Mouse (Mus musculus): ENCODE measurements at regions not wholly inside any gene's neighbourhood (a gene's known extent, or its start where the extent isn't known, plus 50 kb on each side); places are given as distances from the start of the nearest gene placed in this dataset.

GRCm38 (mm10) chr15:36378640-36379039, 628.9 kb downstream of the Zfp706 start:
- DNase-seq: no peak

DNA sequence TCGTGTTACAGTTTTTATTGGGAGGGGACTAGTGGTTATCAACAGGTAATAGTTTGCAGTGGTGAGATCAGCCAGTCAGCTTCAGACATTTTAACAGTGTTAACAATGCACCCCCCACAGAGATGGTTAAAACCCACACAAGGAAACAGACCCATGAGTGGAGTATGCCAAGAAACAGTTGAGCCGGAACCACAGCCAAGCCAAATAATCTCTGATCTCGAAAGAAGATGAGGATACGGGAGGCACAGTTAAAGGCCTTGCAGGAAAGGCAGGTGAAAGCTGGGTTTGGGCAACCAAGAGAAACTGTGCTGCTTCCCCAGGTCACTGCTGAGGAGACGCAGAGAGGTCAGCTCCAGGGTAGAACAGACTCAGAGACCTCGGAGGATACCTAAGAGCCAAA, 631.0 kb downstream of the Zfp706 start:
- DNase-seq: peak; percentile 12

DNA sequence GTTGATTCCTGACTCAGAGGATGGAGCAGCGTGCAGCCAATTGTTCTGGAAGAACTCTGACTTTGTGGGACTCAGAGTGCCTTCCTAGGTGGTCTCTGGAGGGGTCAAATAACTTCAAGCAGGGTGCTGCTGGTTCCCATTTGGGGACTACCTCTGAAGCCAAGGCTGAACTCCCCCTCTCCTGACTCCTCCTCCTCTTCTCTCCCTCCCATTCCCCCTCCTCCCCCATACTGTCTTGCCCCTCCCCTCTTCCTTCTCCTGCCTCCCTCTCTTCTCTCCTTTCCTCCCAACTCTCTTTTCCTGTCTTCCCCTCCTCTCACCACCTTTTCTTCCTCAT, 632.1 kb downstream of the Zfp706 start:
- no peak for DNase-seq

GRCm38 (mm10) chr15:36374732-36375548, 632.6 kb downstream of the Zfp706 start:
- DNase-seq: peak; percentile 76

DNA sequence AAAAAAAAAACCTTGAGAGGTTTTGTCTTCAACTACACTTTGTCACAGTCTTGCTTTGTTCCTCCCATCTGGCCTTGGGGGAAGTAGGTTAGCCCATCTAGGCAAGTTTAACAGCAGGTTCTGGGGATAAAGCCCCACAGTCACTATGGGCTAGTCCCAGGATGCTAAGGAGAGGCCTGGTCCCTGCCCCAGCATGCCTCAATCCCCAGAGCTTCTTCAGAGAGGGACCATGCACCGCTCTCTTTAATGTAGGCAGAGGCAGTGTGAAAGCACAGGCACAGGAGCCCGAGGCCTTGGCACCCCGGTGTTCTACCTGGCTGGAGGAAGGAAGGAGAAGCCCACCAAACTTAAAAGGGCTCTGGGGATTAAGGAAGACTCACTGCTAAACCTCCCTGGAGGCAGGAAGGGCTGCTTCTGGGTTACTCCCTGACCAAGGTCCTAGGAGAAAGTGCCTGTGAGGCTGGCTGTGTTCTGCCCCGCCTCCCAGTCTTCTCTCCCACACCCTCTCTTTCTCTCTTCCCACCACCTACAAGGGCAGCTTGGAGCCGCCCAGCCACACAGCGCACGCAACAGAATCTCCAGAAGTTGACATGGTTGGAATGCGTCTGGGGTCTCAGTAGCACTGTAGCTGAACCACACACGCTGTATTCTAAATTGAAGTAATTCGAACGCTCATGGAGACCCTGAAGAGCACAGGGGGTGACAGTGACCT, 633.5 kb downstream of the Zfp706 start:
- DNase-seq: peak; percentile 8

DNA sequence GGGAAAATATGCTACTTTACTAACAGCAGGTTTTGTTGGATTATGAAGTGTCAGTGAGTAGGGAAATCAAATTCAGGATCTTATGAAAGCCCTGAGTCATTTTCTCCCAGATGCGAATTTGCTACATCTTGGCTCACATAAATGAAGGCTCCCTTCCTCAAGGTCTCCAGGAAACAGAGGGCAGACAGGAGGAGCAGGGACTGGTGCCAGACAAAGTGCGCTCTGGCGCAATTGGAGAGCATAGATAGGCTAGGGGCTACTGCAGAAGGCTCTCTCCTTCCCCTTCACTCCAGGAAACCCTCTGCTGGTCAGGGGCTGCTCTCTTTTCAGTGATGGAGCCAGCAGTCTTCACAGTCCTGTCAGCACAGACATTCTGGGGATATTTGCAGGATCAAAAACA, 634.1 kb downstream of the Zfp706 start:
- no peak for DNase-seq

GRCm38 (mm10) chr15:36371382-36371781, 636.2 kb downstream of the Zfp706 start:
- no peak for DNase-seq

GRCm38 (mm10) chr15:36370906-36371305, 636.7 kb downstream of the Zfp706 start:
- DNase-seq: no peak

DNA sequence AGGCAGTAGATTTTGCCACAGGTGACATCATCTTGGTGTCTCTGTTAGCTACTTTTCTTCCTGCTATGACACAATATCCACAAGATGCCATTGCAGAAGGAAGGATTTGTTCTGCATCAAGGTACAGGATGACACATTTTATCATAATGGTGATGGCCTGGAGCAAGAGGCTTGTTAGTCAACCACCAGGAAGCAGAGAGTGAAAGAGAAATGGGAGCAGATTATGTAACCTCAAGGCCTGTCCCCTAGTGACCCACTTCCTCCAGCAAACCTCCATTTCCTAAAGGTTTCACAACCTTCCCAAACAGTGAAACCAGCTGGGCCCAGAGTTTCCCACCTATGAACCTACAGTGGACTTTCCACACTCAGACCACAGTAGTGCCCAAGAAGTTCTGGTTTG, 640.3 kb downstream of the Zfp706 start:
- DNase-seq: no peak

GRCm38 (mm10) chr15:36364757-36365156, 642.8 kb downstream of the Zfp706 start:
- no peak for DNase-seq

DNA sequence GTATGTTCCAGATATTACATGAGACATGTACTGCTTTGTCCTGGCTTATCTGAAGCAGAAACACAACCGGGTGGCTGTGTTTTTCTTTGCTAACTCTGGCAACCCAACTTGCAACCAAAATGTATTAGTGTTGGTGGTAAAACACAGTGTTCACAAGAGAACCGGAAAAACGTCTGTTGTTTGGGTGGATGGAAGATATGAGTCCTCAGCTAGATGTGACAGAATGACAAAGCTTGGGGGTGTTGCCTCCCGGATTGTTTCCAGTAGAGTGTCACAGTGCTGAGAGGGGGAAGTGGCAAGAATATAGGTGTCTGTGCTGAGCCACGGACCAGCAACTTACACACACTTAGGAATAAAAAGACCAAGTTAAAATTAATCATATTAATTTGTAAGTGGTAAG, 643.5 kb downstream of the Zfp706 start:
- DNase-seq: no peak

DNA sequence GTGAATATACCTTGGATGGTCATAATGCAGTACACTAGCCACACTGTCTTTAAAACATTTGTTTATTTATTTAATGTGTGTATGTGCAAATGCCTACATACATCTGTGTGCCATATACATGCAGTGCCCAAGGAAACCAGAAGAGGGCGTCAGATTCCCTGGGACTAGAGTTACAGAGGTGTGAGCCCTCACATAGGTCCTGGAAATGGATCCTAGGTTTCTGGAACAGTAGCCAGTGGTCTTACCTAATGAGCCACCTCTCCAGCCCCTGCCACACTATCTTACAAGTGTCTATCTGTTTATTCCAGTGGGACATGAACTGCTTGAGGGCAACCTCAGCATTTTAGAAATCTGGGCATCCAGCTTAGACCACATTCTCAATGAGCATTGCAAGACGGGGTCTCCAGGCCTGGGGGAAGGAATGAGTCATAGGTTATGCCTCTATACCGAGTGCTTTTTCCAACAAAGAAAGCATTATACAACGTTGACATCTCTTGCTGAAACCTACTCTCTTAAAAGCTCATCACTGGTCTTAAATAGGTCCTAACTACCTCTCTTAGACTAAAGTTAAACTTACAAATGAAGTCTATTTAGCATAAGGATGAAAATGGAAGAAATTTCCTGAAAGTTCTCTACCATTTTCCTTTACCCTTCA, 644.5 kb downstream of the Zfp706 start:
- DNase-seq: no peak

GRCm38 (mm10) chr15:36361522-36362148, 645.9 kb downstream of the Zfp706 start:
- no peak for DNase-seq

- no peak for DNase-seq
Measured at GRCm38 (mm10) chr15:36360694-36361521, 646.7 kb downstream of the Zfp706 start.

DNA sequence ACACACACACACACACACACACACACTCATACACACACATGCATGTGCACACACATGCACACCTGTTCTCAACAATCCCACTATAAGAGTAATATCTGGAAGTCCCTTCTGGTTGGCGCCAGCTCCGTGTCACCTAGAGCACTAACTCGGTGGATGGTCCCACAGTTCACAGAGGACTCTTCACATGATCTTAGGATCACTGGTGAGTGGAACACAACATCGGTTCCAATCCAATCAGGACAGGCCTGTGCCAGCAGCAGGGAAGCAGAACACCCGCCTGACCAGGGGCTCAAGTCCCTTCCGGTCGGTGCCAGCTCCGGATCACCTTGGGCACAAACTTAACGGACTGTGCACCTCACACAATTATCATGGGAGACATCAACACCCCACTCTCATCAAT, 651.7 kb downstream of the Zfp706 start:
- no peak for DNase-seq

- DNase-seq: no peak
Measured at GRCm38 (mm10) chr15:36354545-36354944, 653.0 kb downstream of the Zfp706 start.

DNA sequence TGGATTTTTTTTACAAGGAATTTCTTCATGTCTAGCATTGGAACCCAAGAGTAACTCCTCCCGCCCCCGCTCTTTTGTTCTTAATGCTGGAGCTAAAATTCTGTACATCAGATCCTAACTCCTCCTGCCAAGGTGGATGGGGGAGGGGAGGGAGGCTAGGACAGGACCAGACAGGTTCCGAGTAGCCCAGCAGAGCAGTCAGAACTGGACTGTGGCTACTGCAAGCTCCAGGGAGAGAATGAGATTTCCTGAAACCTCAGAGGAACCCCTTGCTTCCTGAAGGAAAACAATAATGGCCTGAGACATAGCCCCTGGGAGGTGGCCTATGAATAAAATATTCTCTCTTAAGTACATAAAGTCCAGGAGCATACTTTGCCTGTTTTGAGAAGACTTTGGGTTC, 653.8 kb downstream of the Zfp706 start:
- DNase-seq: no peak

GRCm38 (mm10) chr15:36352929-36353328, 654.6 kb downstream of the Zfp706 start:
- DNase-seq: no peak

DNA sequence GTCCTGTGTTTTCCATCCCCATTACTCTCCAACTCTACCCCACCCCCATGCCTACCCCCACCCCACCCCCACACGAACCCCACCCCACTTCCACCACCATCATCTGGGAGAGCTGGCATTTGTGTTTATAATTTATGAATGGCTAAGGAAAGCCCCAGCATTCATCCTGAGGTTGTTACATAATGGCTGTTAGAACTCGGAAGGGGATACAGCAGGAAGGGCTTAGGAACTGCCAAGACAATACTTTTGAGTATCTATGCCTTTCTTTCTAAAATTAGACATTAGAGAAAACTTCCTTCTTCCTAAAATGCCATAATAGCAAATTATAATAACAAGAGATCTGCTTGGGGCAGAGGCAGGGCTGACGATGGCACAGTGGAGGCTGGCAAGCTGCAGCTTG, 655.9 kb downstream of the Zfp706 start:
- no peak for DNase-seq

DNA sequence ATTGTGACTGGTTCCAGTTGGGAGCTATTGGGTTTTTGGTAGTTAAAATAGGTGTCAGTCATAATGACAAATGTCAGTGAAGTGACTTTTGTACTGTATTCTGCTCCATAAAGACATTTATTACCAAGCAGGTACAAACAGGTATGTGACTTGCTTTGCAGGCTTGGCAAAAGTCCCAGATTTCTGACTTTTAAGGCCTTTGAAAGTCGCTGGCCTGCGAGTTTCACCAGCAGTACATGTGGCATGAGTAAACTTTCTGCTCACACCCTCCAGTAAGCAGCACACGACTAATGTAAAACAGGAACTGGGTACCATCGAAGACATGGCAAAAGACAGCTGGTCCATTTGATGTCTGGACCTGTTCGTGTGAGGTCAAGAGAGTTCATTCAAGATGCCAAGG, 659.2 kb downstream of the Zfp706 start:
- no peak for DNase-seq

- DNase-seq: no peak
Measured at GRCm38 (mm10) chr15:36347333-36347845, 660.2 kb downstream of the Zfp706 start.

- DNase-seq: no peak
Measured at GRCm38 (mm10) chr15:36346126-36346525, 661.4 kb downstream of the Zfp706 start.

All from cerebellum, adult 9-11 months (tissue).